10 mouse cellular contexts compared by ENCODE assay signal in genomic region chr4:129384440-129384839, GRCm38 (mm10). TPM values are rescaled to one million over a fixed set of nuclear protein-coding genes. Genes with fewer than 3 reads are reported as not detected.
A peak's percentile ranks its signal among the peaks of the same experiment; 100 is the strongest.
DNase-seq lines count a peak whose midpoint lies in the region; ATAC-seq and TF ChIP-seq lines count a peak whose summit lies in the region.
"Had no signal": no experiment of that assay in that cellular context is flagged by ENCODE, and none has a peak within 500 bp of the region (broad histone marks: within the 10 kb centered on the region; RNA-seq: fewer than 3 reads in every experiment).

No protein-coding gene starts in this region.

- ATAC-seq in heart, embryonic 11.5 days (replicated peaks; ENCODE audit: insufficient number of reproducible peaks, low FRiP score, low TSS enrichment): no peak
- ATAC-seq: forebrain, postnatal 0 days had no signal

- TF ChIP-seq POLR2A in kidney, adult 2 months (IDR thresholded peaks at IDR 0.05; ENCODE audit: low read depth, low read length): no peak
- no peak for TF ChIP-seq POLR2A in thymus, adult 2 months (IDR thresholded peaks at IDR 0.05; ENCODE audit: control insufficient read depth, extremely low read depth, insufficient read depth, low read length, poor library complexity)

- DNase-seq in heart, adult 18-20 months: peak; percentile 49 to 75
- DNase-seq in adipocyte (ENCODE audit: low spot score): peak; percentile 63
- DNase-seq in kidney, adult 2 months: peak; percentile 66
- peak; percentile 59 for DNase-seq in lung, postnatal 14 days
- DNase-seq in left cerebral cortex, adult 2 months (ENCODE audit: extremely low spot score in 1 of 2, low spot score in 2 of 2): no peak
- no peak for DNase-seq in left cerebral cortex, postnatal 36 days (ENCODE audit: low spot score in 2 of 2)
- no peak for DNase-seq in thymus, adult 2 months
- DNase-seq: forebrain, postnatal 0 days had no signal

- 18% methylated on average over 6 of the region's 6 CpGs for WGBS in heart, embryonic 11.5 days (ENCODE audit: insufficient replicate concordance)
- 40% methylated on average over 6 of the region's 6 CpGs for WGBS in kidney, adult 2 months
- 65% methylated on average over 6 of the region's 6 CpGs for WGBS in thymus, adult 2 months

- no peaks in the 10 kb centered on the region for H3K9me3 ChIP-seq in heart, embryonic 11.5 days (replicated peaks; ENCODE audit: control insufficient read depth, low read length)
- H3K9me3 ChIP-seq: limb, embryonic 12.5 days had no signal

- no peak for TF ChIP-seq CTCF in kidney, adult 2 months (conservative IDR thresholded peaks at IDR 0.05; ENCODE audit: insufficient read depth, insufficient read length, low read depth, low read length)
- TF ChIP-seq CTCF in left cerebral cortex, adult 2 months (IDR thresholded peaks at IDR 0.05): no peak
- TF ChIP-seq CTCF in thymus, adult 2 months (IDR thresholded peaks at IDR 0.05; ENCODE audit: borderline replicate concordance, control insufficient read depth, extremely low read depth, insufficient read depth, low read length, poor library complexity): no peak

- no peaks in the 10 kb centered on the region for H3K4me1 ChIP-seq in heart, embryonic 11.5 days (ENCODE audit: control insufficient read depth, insufficient read depth, low read length)
- H3K4me1 ChIP-seq in kidney, adult 2 months (ENCODE audit: control insufficient read depth, insufficient read depth, low read length): no peaks in the 10 kb centered on the region
- H3K4me1 ChIP-seq in thymus, adult 2 months (replicated peaks; ENCODE audit: control insufficient read depth, insufficient read depth, low read length): no peaks in the 10 kb centered on the region
- H3K4me1 ChIP-seq: limb, embryonic 12.5 days had no signal

- H3K4me2 ChIP-seq in heart, embryonic 11.5 days: no peak overlapping the region
- H3K4me2 ChIP-seq: limb, embryonic 12.5 days had no signal

- no peaks in the 10 kb centered on the region for H3K36me3 ChIP-seq in heart, embryonic 11.5 days (ENCODE audit: control insufficient read depth, insufficient read depth, low read length)
- no peaks in the 10 kb centered on the region for H3K36me3 ChIP-seq in kidney, adult 2 months (ENCODE audit: control insufficient read depth, insufficient read depth, low read length)
- no peaks in the 10 kb centered on the region for H3K36me3 ChIP-seq in thymus, adult 2 months (ENCODE audit: control insufficient read depth, insufficient read depth, low read length)
- H3K36me3 ChIP-seq: limb, embryonic 12.5 days had no signal

- no peak overlapping the region for H3K9ac ChIP-seq in heart, embryonic 11.5 days (ENCODE audit: low read depth, low read length)
- H3K9ac ChIP-seq: forebrain, postnatal 0 days; limb, embryonic 12.5 days had no signal

- no peaks in the 10 kb centered on the region for H3K27me3 ChIP-seq in heart, embryonic 11.5 days (ENCODE audit: control insufficient read depth, insufficient read depth, low read length)
- H3K27me3 ChIP-seq in kidney, adult 2 months (replicated peaks; ENCODE audit: control insufficient read depth, insufficient read depth, low read length): no peaks in the 10 kb centered on the region
- H3K27me3 ChIP-seq in thymus, adult 2 months (ENCODE audit: control insufficient read depth, insufficient read depth, low read length): no peaks in the 10 kb centered on the region

- H3K4me3 ChIP-seq in heart, embryonic 11.5 days (ENCODE audit: low read depth, low read length): no peak overlapping the region
- H3K4me3 ChIP-seq in kidney, adult 2 months (ENCODE audit: insufficient read depth, low read depth, low read length): no peak overlapping the region
- no peak overlapping the region for H3K4me3 ChIP-seq in left cerebral cortex, adult 2 months
- no peak overlapping the region for H3K4me3 ChIP-seq in thymus, adult 2 months (ENCODE audit: control insufficient read depth, insufficient read depth, low read length)
- H3K4me3 ChIP-seq: limb, embryonic 12.5 days had no signal

- H3K27ac ChIP-seq in heart, embryonic 11.5 days (ENCODE audit: low read depth, low read length): no peak overlapping the region
- H3K27ac ChIP-seq in kidney, adult 2 months (ENCODE audit: insufficient read depth, low read depth, low read length): no peak overlapping the region
- no peak overlapping the region for H3K27ac ChIP-seq in left cerebral cortex, adult 2 months
- no peak overlapping the region for H3K27ac ChIP-seq in thymus, adult 2 months (ENCODE audit: control insufficient read depth, insufficient read depth, low read length)
- H3K27ac ChIP-seq: limb, embryonic 12.5 days had no signal

- intact Hi-C loops in left cerebral cortex, adult 2 months (cut with DNase I): no loop called here
- intact Hi-C loops in left cerebral cortex, postnatal 36 days (cut with DNase I): no loop called here

RNA-seq across cellular contexts. Expression of gene Zbtb8a, which starts 6.5 kb away (rescaled TPM):
- 1 to 10 TPM; 2.9 to 3.0 TPM for total RNA-seq in heart, adult 18-20 months (2021)
- 7.7 and 7.9 TPM in 2 replicates for polyA plus RNA-seq in heart, embryonic 11.5 days (2014; fragmentation: Nextera tagmentation; extraction: Ambion mirVana)
- polyA plus RNA-seq in kidney, adult 2 months (2012; rRNA removed): 4.9 and 5.4 TPM in 2 replicates
- total RNA-seq in left cerebral cortex, adult 2 months (2021): 1 to 10 TPM; 5.1 to 5.8 TPM
- total RNA-seq in left cerebral cortex, postnatal 36 days (2021): 1 to 10 TPM; 4.7 to 6.5 TPM
- 3.3 and 3.6 TPM in 2 replicates for polyA plus RNA-seq in thymus, adult 2 months (2012; rRNA removed)

RNA-seq across cellular contexts. Expression of gene Zbtb8os, which starts 48.9 kb away (rescaled TPM):
- 10 to 100 TPM; 22.4 to 30.2 TPM for total RNA-seq in heart, adult 18-20 months (2021)
- polyA plus RNA-seq in heart, embryonic 11.5 days (2014; fragmentation: Nextera tagmentation; extraction: Ambion mirVana): 54.4 and 56.5 TPM in 2 replicates
- polyA plus RNA-seq in kidney, adult 2 months (2012; rRNA removed): 21.6 and 32.1 TPM in 2 replicates
- 10 to 100 TPM; 29.4 to 30.1 TPM for total RNA-seq in left cerebral cortex, adult 2 months (2021)
- total RNA-seq in left cerebral cortex, postnatal 36 days (2021): 10 to 100 TPM; 24.6 to 28.4 TPM
- polyA plus RNA-seq in thymus, adult 2 months (2012; rRNA removed): 14.3 and 14.4 TPM in 2 replicates

RNA-seq across cellular contexts. Expression of gene Rbbp4, which starts 49.3 kb away (rescaled TPM):
- total RNA-seq in heart, adult 18-20 months (2021): 10 to 100 TPM; 74.1 to 78.0 TPM
- 319 and 337 TPM in 2 replicates for polyA plus RNA-seq in heart, embryonic 11.5 days (2014; fragmentation: Nextera tagmentation; extraction: Ambion mirVana)
- 30.8 and 36.7 TPM in 2 replicates for polyA plus RNA-seq in kidney, adult 2 months (2012; rRNA removed)
- 100 to 1,000 TPM; 115 to 123 TPM for total RNA-seq in left cerebral cortex, adult 2 months (2021)
- total RNA-seq in left cerebral cortex, postnatal 36 days (2021): 100 to 1,000 TPM; 115 to 123 TPM
- 55.5 and 61.0 TPM in 2 replicates for polyA plus RNA-seq in thymus, adult 2 months (2012; rRNA removed)

RNA-seq across cellular contexts. Expression of gene Zbtb8b, which starts 56.2 kb away (rescaled TPM):
- under 1 TPM in 1 of 2 experiments, not detected in 1; 0.69 TPM for total RNA-seq in heart, adult 18-20 months (2021)
- polyA plus RNA-seq in heart, embryonic 11.5 days (2014; fragmentation: Nextera tagmentation; extraction: Ambion mirVana): 5.5 and 5.8 TPM in 2 replicates
- polyA plus RNA-seq in kidney, adult 2 months (2012; rRNA removed): 0.58 and 0.64 TPM in 2 replicates
- total RNA-seq in left cerebral cortex, adult 2 months (2021): 1 to 10 TPM; 5.0 to 5.2 TPM
- 1 to 10 TPM; 4.3 to 4.9 TPM for total RNA-seq in left cerebral cortex, postnatal 36 days (2021)
- polyA plus RNA-seq in thymus, adult 2 months (2012; rRNA removed): 0.20 and 0.36 TPM in 2 replicates

Comparison
In these comparisons a context has a peak if more than half of its experiments do, and no peak if none do; other contexts are left out.
1. DNase-seq: peak in heart, adult 18-20 months (2 of 2), adipocyte (single experiment), kidney, adult 2 months (single experiment) and lung, postnatal 14 days (single experiment); none in left cerebral cortex, adult 2 months (0 of 2), left cerebral cortex, postnatal 36 days (0 of 2) and thymus, adult 2 months (single experiment).